Mouse (Mus musculus): ENCODE data around the gene Gmeb2.

Gmeb2 gene

DNA sequence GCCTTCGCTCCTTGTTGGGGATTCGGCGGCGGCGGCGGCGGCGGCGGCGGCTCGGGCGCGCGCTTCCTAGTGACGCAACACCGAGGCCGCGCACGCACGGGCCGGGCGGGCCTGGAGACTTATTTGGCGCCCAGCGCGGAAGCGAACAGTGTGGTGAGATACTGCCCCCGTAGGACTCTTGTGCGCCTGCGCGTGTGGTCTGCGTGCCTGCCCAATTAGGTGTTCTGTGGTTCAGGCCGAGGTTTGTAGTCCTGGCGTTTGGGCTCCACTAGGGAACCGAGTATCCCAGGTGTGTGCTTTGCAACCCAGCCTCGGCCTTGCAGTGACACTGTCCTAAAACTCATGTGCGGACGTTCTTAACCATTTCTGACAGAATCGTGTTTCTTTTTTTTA is at the start of gene Gmeb2:
TSS of gene Gmeb2 (minus strand) at position 78 of the 393 bp plus-strand sequence.
- peak; percentile 98 for DNase-seq

DNA sequence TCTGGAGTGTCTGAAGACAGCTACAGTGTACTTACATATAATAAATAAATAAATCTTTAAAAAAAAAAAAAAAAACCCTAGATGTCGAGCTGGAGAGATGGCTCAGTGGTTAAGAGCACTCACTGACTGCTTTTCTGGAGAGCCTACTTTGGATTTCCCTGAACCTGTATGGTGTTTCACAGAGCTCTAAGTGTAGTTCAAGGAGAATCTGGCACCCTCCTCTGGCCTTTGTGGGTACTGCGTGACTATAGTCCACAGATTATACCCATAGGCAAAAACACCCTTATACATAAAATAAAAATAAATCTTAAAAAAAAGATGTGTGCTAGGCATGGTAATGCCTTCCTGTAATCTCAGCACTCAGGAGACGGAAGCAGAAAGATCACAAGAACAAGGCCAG is 46.2 kb upstream of the Gmeb2 start:
- peak; percentile 81 for DNase-seq

DNA sequence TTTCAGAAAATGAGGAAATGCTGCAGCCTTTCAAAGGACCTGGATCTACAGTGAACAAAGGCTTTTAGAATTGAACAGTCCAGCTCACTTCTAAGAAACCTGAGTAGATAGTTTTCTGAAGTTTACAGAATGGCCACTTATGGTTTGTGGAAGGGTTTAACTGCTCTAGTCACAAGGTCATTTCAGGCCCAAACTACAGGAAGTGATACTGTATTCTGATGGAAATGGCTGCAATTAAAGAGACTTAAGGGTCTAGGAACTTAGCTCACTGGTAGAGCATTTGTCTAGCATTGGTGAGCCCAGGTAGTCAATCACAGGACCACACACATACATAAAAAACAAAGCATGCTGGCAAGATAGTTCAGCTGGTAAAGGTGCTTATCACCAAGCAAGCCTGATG is 44.7 kb upstream of the Gmeb2 start:
- no peak for DNase-seq

GRCm38 (mm10) chr2:181326098-181326497 is 38.3 kb upstream of the Gmeb2 start:
- no peak for DNase-seq

DNA sequence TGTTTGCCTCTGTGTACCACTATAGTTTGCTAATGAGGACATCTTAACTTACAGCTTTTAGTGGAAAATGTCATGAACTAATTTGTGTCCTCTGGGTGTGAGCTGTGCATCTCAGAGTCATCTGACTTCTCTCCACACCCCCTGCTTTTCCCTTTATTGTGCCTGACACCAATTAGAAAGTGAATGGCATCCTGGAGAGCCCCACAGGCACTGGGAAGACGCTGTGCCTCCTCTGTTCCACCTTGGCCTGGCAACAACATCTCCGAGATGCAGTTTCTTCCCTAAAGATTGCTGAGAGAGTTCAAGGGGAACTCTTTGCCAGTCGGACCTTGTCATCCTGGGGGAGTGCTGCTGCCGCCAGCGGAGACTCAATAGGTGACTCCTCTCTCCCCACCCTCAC is 34.3 kb upstream of the Gmeb2 start:
- DNase-seq, result no peak

DNA sequence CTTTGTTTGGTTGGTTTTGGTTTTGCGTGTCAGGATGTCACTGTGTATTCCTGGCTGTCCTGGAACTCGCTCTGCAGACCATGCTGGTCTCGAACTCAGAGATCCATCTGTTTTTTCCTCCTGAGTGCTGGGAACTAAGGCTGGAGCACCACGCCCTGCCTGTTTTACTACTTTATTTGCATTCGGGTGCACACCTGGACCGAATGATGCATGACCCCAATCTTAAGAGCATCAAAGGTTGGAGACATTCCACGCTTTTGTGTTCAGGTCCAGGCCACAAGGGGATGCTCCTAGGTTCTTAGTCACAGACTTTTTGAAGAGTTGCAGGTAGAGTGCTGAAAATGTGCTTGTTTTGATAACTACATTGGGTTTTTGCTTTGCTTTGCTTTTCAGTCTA is 32.3 kb upstream of the Gmeb2 start:
- no peak for DNase-seq

DNA sequence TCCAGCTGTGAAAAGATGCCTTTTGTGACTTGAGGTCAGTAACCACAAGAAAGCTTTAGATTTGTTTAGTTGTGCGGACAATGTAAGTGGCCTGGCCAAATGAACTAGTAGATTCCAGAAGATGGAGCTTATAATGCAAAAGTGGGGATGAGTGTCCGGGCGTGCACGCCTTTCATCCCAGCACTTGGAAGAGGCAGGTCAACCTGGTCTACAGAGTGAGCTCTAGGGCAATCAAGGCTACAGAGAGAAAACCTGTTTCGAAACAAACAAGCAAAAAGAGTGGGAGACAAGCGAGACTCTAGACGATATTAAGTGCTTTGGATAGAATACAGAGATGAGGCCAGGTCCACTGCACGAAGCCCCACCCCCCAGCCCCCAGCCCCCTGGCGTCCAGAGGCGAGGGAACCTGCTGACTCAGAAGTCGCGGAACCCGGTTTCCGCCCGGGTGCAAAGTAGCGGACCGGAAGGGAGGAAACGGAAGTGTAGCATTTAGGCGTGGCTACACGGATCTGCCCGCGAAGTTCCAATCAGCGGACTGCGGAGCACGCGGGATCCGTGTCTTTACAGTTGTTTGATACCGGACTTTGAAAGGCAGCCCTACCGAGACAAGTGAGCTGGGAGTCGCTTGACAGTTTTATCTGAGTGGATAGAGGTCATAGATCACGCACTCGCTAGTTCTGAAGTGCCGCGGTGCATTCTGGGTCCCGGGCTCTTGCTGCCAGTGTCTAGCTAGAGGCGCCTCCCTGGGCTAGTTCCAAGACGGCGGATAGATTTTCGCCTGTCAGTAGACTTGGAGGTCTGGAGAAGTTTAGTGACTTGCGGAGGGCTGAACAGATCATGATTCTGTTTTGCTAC is 31.6 kb upstream of the Gmeb2 start, which contains the start of gene Rtel1:
TSS of gene Rtel1 (plus strand) at position 492 of the 855 bp plus-strand sequence.
- DNase-seq, result peak; percentile 80

- DNase-seq, result peak; percentile 16
Observed at GRCm38 (mm10) chr2:181314080-181314810, 26.4 kb upstream of the Gmeb2 start, which contains the start of gene Stmn3. Stmn3 (minus strand) TSS chr2:181314500.

- DNase-seq, result no peak
Observed at GRCm38 (mm10) chr2:181313344-181314079, 25.7 kb upstream of the Gmeb2 start.

DNA sequence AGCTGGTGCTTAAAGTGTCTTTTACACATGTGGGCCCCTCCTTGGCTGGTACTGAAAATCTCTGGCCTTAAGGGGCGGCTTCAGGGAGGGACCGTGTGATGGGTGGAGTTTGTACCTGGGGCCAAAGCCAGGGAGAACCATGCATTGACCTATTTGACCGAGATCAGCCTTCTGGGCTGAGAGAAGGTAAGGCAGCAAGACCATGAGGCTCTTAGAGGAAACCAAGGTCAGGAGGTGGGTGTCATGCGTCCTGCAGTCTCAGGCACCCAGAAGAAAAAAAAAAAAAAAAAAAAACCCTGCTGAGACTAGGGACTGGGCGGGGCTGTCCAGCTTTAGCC is 25.1 kb upstream of the Gmeb2 start:
- no peak for DNase-seq

DNA sequence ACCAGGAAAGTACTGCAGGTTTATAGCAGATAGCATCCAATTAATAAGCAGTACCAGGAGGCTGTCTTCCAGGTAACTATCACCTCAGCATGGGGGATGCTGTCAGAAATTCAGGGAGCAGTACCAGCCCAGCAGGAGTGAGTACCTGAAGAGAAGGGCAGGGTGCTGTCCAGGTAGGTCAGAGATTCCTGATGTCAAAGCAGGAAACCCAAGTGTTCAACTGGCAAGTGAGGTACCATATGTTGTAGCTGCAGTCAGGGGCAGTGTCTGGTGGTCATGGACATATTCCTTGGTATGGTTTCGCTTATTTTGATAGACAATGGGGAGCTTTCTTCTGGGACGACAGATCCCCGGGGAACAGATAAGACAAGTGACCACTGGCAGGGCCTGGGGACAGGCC is 24.6 kb upstream of the Gmeb2 start:
- no peak for DNase-seq

- peak; percentile 50 for DNase-seq
Observed at GRCm38 (mm10) chr2:181307144-181307804, 19.4 kb upstream of the Gmeb2 start.

DNA sequence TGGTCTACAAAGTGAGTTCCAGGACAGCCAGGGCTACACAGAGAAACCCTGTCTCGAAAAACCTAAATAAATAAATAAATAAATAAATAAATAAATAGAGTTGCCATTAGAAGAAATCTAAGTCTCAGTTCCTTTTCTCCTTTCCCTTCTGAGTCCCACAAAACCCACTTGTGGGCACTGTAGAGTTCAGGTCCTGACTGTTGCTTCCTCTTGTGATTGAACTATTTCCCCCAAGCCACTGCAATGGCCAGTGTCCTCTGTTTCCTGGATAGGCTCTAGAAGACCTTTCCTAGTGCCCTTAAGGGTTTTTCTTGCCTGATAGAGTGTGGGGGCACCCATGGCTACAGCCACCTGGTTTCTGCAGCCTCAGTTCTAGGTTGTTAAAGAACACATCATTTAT is 17.1 kb upstream of the Gmeb2 start:
- DNase-seq, result no peak

DNA sequence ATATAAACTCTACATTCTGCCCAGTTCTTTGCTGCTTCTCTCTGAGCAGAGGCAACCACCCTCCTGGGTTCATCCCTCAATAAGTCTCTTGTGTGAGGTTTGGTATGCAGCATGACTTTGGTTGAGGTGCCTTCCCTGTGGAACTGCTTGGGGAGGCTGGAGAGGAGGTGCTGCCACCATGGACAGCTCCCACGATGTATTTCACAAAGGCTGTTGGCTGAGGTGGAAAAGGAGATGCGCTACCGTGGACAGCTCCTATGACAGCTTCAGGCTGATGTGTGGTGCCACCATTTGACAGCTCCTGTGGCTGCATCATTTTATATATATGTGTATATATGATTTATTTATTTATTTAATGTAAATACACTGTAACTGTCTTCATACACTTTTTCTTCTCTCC is 14.2 kb upstream of the Gmeb2 start:
- no peak for DNase-seq

GRCm38 (mm10) chr2:181290937-181291336 is 3.1 kb upstream of the Gmeb2 start:
- no peak for DNase-seq

DNA sequence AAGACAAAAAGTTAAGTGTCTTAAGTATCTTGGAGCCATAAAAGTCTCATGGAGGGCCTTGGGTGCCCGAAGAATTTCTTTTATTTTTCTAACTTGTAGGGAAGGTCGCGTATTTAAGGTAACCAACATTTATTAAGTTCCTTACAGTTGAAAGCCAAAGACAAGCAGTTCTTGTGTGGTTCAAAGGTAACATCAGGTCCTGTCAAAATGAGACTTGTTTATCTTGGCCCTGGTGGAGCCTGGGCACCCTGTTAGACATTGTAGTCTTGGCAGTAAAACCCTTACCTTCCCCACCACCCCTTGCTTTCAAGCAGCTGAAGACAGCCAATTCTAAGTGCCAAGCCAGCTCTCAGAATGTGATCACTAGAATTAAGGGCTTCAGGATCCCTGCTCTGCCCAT is 856 bp upstream of the Gmeb2 start:
- DNase-seq, result peak; percentile 60

- DNase-seq, result no peak
Observed at GRCm38 (mm10) chr2:181287338-181287957, 387 bp downstream of the Gmeb2 start.

DNA sequence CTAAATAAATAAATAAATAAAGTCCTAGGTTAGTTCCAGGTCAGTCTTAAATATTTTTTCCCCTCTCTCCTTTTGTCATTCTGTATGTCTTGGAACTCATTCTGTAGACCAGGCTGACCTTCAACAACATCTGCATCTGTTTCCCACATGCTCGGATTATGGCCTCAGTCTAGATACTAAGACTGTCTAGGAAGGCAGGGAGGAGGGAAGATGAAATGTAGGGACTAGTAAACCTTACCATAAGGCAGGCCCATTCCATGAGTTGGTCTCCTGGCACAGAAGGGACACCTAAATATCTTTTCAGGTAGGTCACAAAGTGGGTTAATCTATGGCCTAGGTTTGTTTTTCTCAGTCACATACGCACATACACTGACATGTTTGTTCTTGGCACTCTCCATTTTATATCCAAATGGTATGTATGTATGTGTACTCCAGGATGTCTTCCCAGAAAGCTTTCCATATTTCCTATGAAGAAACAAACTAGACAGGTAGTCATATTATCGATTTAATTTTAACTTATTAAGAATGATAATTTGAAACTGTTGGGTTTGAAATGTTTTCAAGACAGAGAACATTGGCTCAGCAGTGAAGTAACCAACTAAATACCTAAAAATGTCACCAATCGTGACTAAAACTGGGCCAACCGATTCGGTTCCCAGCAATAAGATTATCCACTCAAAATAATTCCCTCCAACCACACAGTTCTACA is 1.1 kb downstream of the Gmeb2 start:
- peak; percentile 15 for DNase-seq

DNA sequence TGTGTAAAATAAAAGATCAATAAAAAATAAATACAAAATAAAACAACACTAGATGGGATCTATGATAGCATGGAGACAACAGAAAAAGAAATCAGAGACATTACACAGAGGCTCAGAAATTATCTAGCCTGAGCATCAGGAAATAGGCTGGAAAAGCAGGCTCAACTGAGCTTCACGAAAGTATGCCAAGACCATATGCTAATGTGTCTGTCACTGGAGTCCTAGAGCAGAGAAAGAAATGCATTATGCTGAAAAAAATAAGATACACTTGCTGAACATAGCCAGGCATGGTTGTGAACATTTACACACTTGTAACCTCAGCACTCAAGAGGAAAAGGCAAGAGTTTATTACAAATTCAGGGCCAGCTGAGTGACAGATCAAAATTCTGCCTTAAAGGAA is 7.9 kb downstream of the Gmeb2 start:
- DNase-seq, result no peak

GRCm38 (mm10) chr2:181277866-181278265 is 10.0 kb downstream of the Gmeb2 start:
- no peak for DNase-seq

- peak; percentile 78 for DNase-seq
Observed at GRCm38 (mm10) chr2:181276766-181277165, 11.1 kb downstream of the Gmeb2 start.

- no peak for DNase-seq
Observed at GRCm38 (mm10) chr2:181274639-181275038, 13.2 kb downstream of the Gmeb2 start.
